ENCODE assay signal across 10 mouse cellular contexts in genomic region chr10:120390912-120391835, GRCm38 (mm10).
DNase-seq lines count a peak whose midpoint lies in the region; ATAC-seq lines count a peak whose summit lies in the region.
"Had no signal": no experiment of that assay in that cellular context is flagged by ENCODE, and none has a peak within 500 bp of the region (broad histone marks: within the 10 kb centered on the region; RNA-seq: fewer than 3 reads in every experiment).

No protein-coding gene starts in this region.

- H3K9me3 ChIP-seq in forebrain, embryonic 11.5 days (ENCODE audit: control insufficient read depth, low read length) = no peaks in the 10 kb centered on the region
- no peaks in the 10 kb centered on the region for H3K9me3 ChIP-seq in hindbrain, embryonic 11.5 days (ENCODE audit: control insufficient read depth, low read length)
- no peaks in the 10 kb centered on the region for H3K9me3 ChIP-seq in midbrain, embryonic 15.5 days
- H3K9me3 ChIP-seq: limb, embryonic 15.5 days had no signal

- ATAC-seq in forebrain, embryonic 11.5 days (replicated peaks; ENCODE audit: low FRiP score) = no peak
- ATAC-seq in hindbrain, embryonic 11.5 days (ENCODE audit: low FRiP score) = no peak
- ATAC-seq in midbrain, embryonic 15.5 days (replicated peaks) = no peak
- ATAC-seq in CD4-positive, CD25-positive, alpha-beta regulatory T cell, adult 4 months = no peak

- peak overlapping the region; percentile 30 for H3K9ac ChIP-seq in forebrain, embryonic 11.5 days (ENCODE audit: low read length)
- no peak overlapping the region for H3K9ac ChIP-seq in hindbrain, embryonic 11.5 days (ENCODE audit: low read depth, low read length)
- H3K9ac ChIP-seq in midbrain, embryonic 15.5 days = no peak overlapping the region
- H3K9ac ChIP-seq: limb, embryonic 15.5 days had no signal

- no peaks in the 10 kb centered on the region for H3K27me3 ChIP-seq in forebrain, embryonic 11.5 days (ENCODE audit: control insufficient read depth, insufficient read depth, low read length)
- 0 out of 2 replicates have a peak, but pooled peaks cover 3% of the 10 kb centered on the region for H3K27me3 ChIP-seq in hindbrain, embryonic 11.5 days (ENCODE audit: control insufficient read depth, insufficient read depth, low read length)
- 0 out of 2 replicates have a peak, but pooled peaks cover 7% of the 10 kb centered on the region for H3K27me3 ChIP-seq in midbrain, embryonic 15.5 days (replicated peaks)
- H3K27me3 ChIP-seq: limb, embryonic 15.5 days had no signal

- no peak for DNase-seq in forebrain, embryonic 11.5 days (ENCODE audit: low spot score)
- peak; percentile 36 for DNase-seq in hindbrain, embryonic 11.5 days (ENCODE audit: low spot score)
- DNase-seq in kidney, postnatal 14 days = peak; percentile 52
- no peak for DNase-seq in adrenal gland, postnatal 14 days
- no peak for DNase-seq in urinary bladder, adult 18-20 months (ENCODE audit: low spot score in 2 of 2)
- no peak for DNase-seq in thymus, adult 18-20 months
- DNase-seq: gastrocnemius, adult 2 months had no signal

- WGBS in forebrain, embryonic 11.5 days = 20% methylated on average over 28 of the region's 28 CpGs
- 17% methylated on average over 28 of the region's 28 CpGs for WGBS in hindbrain, embryonic 11.5 days
- WGBS in midbrain, embryonic 15.5 days = 31% methylated on average over 28 of the region's 28 CpGs

- H3K4me3 ChIP-seq in forebrain, embryonic 11.5 days (ENCODE audit: low read depth, low read length) = no peak overlapping the region
- no peak overlapping the region for H3K4me3 ChIP-seq in hindbrain, embryonic 11.5 days (ENCODE audit: low read depth, low read length)
- no peak overlapping the region for H3K4me3 ChIP-seq in midbrain, embryonic 15.5 days
- H3K4me3 ChIP-seq: gastrocnemius, adult 2 months; limb, embryonic 15.5 days had no signal

- no peaks in the 10 kb centered on the region for H3K36me3 ChIP-seq in forebrain, embryonic 11.5 days (ENCODE audit: control insufficient read depth, insufficient read depth, low read length)
- H3K36me3 ChIP-seq in hindbrain, embryonic 11.5 days (ENCODE audit: control insufficient read depth, insufficient read depth, low read length) = no peaks in the 10 kb centered on the region
- H3K36me3 ChIP-seq in midbrain, embryonic 15.5 days (replicated peaks) = no peaks in the 10 kb centered on the region
- H3K36me3 ChIP-seq: limb, embryonic 15.5 days had no signal

- peak overlapping the region; percentile 19; the same call in 1 of the 2 replicates for H3K4me2 ChIP-seq in forebrain, embryonic 11.5 days (ENCODE audit: low read depth, low read length, severe bottlenecking)
- 0 out of 2 replicates have a peak overlapping the region, but pooled peaks have one; percentile 6 for H3K4me2 ChIP-seq in hindbrain, embryonic 11.5 days (replicated peaks; ENCODE audit: low read depth, low read length)
- peak overlapping the region; percentile 34 for H3K4me2 ChIP-seq in midbrain, embryonic 15.5 days
- H3K4me2 ChIP-seq: limb, embryonic 15.5 days had no signal

- H3K4me1 ChIP-seq in forebrain, embryonic 11.5 days (replicated peaks; ENCODE audit: control insufficient read depth, insufficient read depth, low read length) = peaks cover 29% of the 10 kb centered on the region
- H3K4me1 ChIP-seq in hindbrain, embryonic 11.5 days (replicated peaks; ENCODE audit: control insufficient read depth, insufficient read depth, low read length) = peaks cover 4% of the 10 kb centered on the region
- H3K4me1 ChIP-seq in midbrain, embryonic 15.5 days = peaks cover 18% of the 10 kb centered on the region

- no peak overlapping the region for H3K27ac ChIP-seq in forebrain, embryonic 11.5 days (ENCODE audit: low read depth, low read length)
- H3K27ac ChIP-seq in hindbrain, embryonic 11.5 days (ENCODE audit: low read depth, low read length) = no peak overlapping the region
- no peak overlapping the region for H3K27ac ChIP-seq in midbrain, embryonic 15.5 days
- H3K27ac ChIP-seq: gastrocnemius, adult 2 months; limb, embryonic 15.5 days had no signal

Comparison
In these comparisons a context has a peak if more than half of its experiments do, and no peak if none do; other contexts are left out.
1. DNase-seq: peak in hindbrain, embryonic 11.5 days (single experiment) and kidney, postnatal 14 days (single experiment); none in forebrain, embryonic 11.5 days (single experiment), adrenal gland, postnatal 14 days (single experiment), urinary bladder, adult 18-20 months (0 of 2) and thymus, adult 18-20 months (0 of 2).
2. Peak in every context shown above with its lines, with median percentiles within 50 percentile points of each other: H3K4me2 ChIP-seq.